Mouse (Mus musculus) left cerebral cortex, adult 2 months (tissue): Measurements from ENCODE around the gene Rere. TPM values are rescaled to one million over a fixed set of nuclear protein-coding genes. Genes with fewer than 3 reads are reported as not detected.
A peak's percentile ranks its signal among the peaks of the same experiment; 100 is the strongest.
"Not testable (repeated sequence)": the region's sequence is repeated elsewhere in the genome, so short reads cannot be mapped to it uniquely, and the experiment has no call there.

Experiments
- DNase-seq, 2 experiments: peaks; one replicate each; pipeline ENCODE4 v3.0.0; 2021 to 2022; ENCODE audit warnings: low spot score in 2 of 2, mixed read lengths in 1 of 2; ENCODE audit errors: extremely low spot score in 1 of 2
- H3K27ac ChIP-seq: fragments of 200-600 bp; 2 replicates; pipeline ENCODE4 v1.8.1; 2022
- H3K4me3 ChIP-seq: fragments of 200-600 bp; 2 replicates; pipeline ENCODE4 v1.8.1; 2022
- CTCF ChIP-seq: fragments of 200-600 bp; IDR thresholded peaks from 2 replicates; pipeline ENCODE4 v1.8.1; 2022; ENCODE audit warnings: antibody characterized with exemption, mild to moderate bottlenecking, moderate library complexity
- intact Hi-C: fragments of 180-260 bp; cut with DNase I; formaldehyde crosslinking; loops from one replicate; pipeline ENCODE4 v1.15.1; 2025
- total RNA-seq, 2 experiments: library from RNA; stranded (reverse); gene quantifications; 2 replicates each; pipeline ENCODE4 v1.2.3; 2021

The Rere gene
- total RNA-seq, 2 experiments from 2014 or later = 113 to 125 TPM

- no peak for DNase-seq
- intact Hi-C loops = loop anchor here (5.0 kb wide), 1 partner anchor 102 kb away; no protein-coding TSS in a partner anchor
- TF ChIP-seq CTCF = no peak
- Histone ChIP-seq H3K27ac (no peak overlapping the region), H3K4me3 (no peak overlapping the region)
Measured at GRCm38 (mm10) chr4:150469274-150469673, 187.8 kb downstream of the Rere start.

GRCm38 (mm10) chr4:150470674-150471328 is 189.4 kb downstream of the Rere start:
- Histone ChIP-seq H3K4me3 (no peak overlapping the region), H3K27ac (no peak overlapping the region)
- intact Hi-C loops = no loop called here
- no peak for TF ChIP-seq CTCF
- no peak for DNase-seq

GRCm38 (mm10) chr4:150472751-150473436 is 191.4 kb downstream of the Rere start:
- Histone ChIP-seq H3K27ac (peak overlapping the region; percentile 38; the same call in 1 of the 2 replicates), H3K4me3 (no peak overlapping the region)
- no peak for TF ChIP-seq CTCF
- DNase-seq = no peak
- intact Hi-C loops = no loop called here

GRCm38 (mm10) chr4:150473437-150474070 is 192.1 kb downstream of the Rere start:
- intact Hi-C loops = no loop called here
- no peak for DNase-seq
- Histone ChIP-seq H3K27ac (peak overlapping the region; percentile 38; the same call in 1 of the 2 replicates), H3K4me3 (no peak overlapping the region)
- TF ChIP-seq CTCF = no peak

GRCm38 (mm10) chr4:150474086-150474485 is 192.6 kb downstream of the Rere start:
- TF ChIP-seq CTCF = peak; percentile 8; the same call in 1 of the 2 replicates
- Histone ChIP-seq H3K4me3 (no peak overlapping the region), H3K27ac (peak overlapping the region; percentile 4; the same call in 1 of the 2 replicates)
- DNase-seq = peak; percentile 33 to 35
- intact Hi-C loops = no loop called here

- H3K27ac ChIP-seq = no peak overlapping the region
- intact Hi-C loops = no loop called here
- H3K4me3 ChIP-seq = no peak overlapping the region
- no peak for DNase-seq
- peak; percentile 34 for TF ChIP-seq CTCF
Measured at GRCm38 (mm10) chr4:150476258-150476657, 194.8 kb downstream of the Rere start.

- intact Hi-C loops = no loop called here
- TF ChIP-seq CTCF = no peak
- no peak overlapping the region for H3K4me3 ChIP-seq
- DNase-seq = no peak
- no peak overlapping the region for H3K27ac ChIP-seq
Measured at GRCm38 (mm10) chr4:150478006-150478405, 196.6 kb downstream of the Rere start.

- H3K27ac ChIP-seq, DNase-seq, intact Hi-C loops, H3K4me3 ChIP-seq: not testable (repeated sequence)
Measured at GRCm38 (mm10) chr4:150483081-150483480, 201.6 kb downstream of the Rere start.

GRCm38 (mm10) chr4:150486097-150486496 is 204.7 kb downstream of the Rere start:
- no peak for TF ChIP-seq CTCF
- peak overlapping the region; percentile 9; the same call in 1 of the 2 replicates for H3K27ac ChIP-seq
- no peak for DNase-seq
- intact Hi-C loops = no loop called here
- H3K4me3 ChIP-seq = no peak overlapping the region

GRCm38 (mm10) chr4:150487109-150487508 is 205.7 kb downstream of the Rere start:
- intact Hi-C loops = no loop called here
- no peak for TF ChIP-seq CTCF
- Histone ChIP-seq H3K4me3 (no peak overlapping the region), H3K27ac (no peak overlapping the region)
- DNase-seq = no peak

- intact Hi-C loops = loop anchor here (2.0 kb wide), 1 partner anchor 83 kb away; no protein-coding TSS in a partner anchor
- Histone ChIP-seq H3K27ac (peak overlapping the region; percentile 87), H3K4me3 (peak overlapping the region; percentile 47)
- DNase-seq = peak; percentile 60 to 74
- no peak for TF ChIP-seq CTCF
Measured at GRCm38 (mm10) chr4:150488096-150488748, 206.8 kb downstream of the Rere start.
